Mouse (Mus musculus) adrenal gland, postnatal 14 days (tissue): ENCODE measurements around the gene Rsph6a. TPM values are rescaled to one million over a fixed set of nuclear protein-coding genes. Genes with fewer than 3 reads are reported as not detected.

Source experiments
- DNase-seq: peaks from one replicate; pipeline ENCODE4 v3.0.0; 2021; ENCODE audit warnings: mixed read lengths
- long read RNA-seq, 2 experiments: library from polyadenylated mRNA; stranded (forward); transcript quantifications; one replicate each; pipeline ENCODE4 v2.0.0; 2021
- total RNA-seq: library from RNA; stranded (reverse); gene quantifications from 2 replicates; pipeline ENCODE4 v1.2.3, GENCODE M21; 2021

The Rsph6a gene
- not detected in 2 replicates for total RNA-seq
- long read RNA-seq, experiment 1, result 0 reads
- long read RNA-seq, experiment 2, result 0 reads

- peak; percentile 65 for DNase-seq
These were observed at the start of gene Rsph6a for GRCm38 (mm10) chr7:19054047-19054776. Gene Rsph6a, plus strand, starts transcription at chr7:19054690.

GRCm38 (mm10) chr7:19005417-19006121 is 48.9 kb upstream of the Rsph6a start:
- DNase-seq, result no peak

GRCm38 (mm10) chr7:19006476-19006875 is 48.0 kb upstream of the Rsph6a start:
- DNase-seq, result peak; percentile 90

GRCm38 (mm10) chr7:19007026-19007977 is 47.2 kb upstream of the Rsph6a start:
- DNase-seq, result no peak

- DNase-seq, result peak; percentile 52
These were observed 43.9 kb upstream of the Rsph6a start for GRCm38 (mm10) chr7:19010581-19010980.

GRCm38 (mm10) chr7:19012025-19012621 is 42.4 kb upstream of the Rsph6a start:
- DNase-seq, result peak; percentile 65

- peak; percentile 47 for DNase-seq
These were observed 41.6 kb upstream of the Rsph6a start for GRCm38 (mm10) chr7:19012882-19013281.

- DNase-seq, result peak; percentile 24
These were observed 40.0 kb upstream of the Rsph6a start for GRCm38 (mm10) chr7:19014452-19014851.

- DNase-seq, result no peak
These were observed 38.4 kb upstream of the Rsph6a start for GRCm38 (mm10) chr7:19016042-19016441.

GRCm38 (mm10) chr7:19017909-19018308 is 36.6 kb upstream of the Rsph6a start:
- no peak for DNase-seq

- DNase-seq, result no peak
These were observed 33.4 kb upstream of the Rsph6a start for GRCm38 (mm10) chr7:19021048-19021447.

GRCm38 (mm10) chr7:19022189-19022958 is 32.1 kb upstream of the Rsph6a start:
- DNase-seq, result no peak

- peak; percentile 70 for DNase-seq
These were observed 31.1 kb upstream of the Rsph6a start, which contains the start of gene Foxa3 for GRCm38 (mm10) chr7:19023357-19023814. Gene Foxa3, minus strand, starts transcription at chr7:19023538.

GRCm38 (mm10) chr7:19024096-19024506 is 30.4 kb upstream of the Rsph6a start, which contains the start of gene Sympk:
Gene Sympk, plus strand, starts transcription at chr7:19024377.
- peak; percentile 97 for DNase-seq

GRCm38 (mm10) chr7:19024581-19025255 is 29.8 kb upstream of the Rsph6a start:
- DNase-seq, result peak; percentile 57

GRCm38 (mm10) chr7:19028067-19028466 is 26.4 kb upstream of the Rsph6a start:
- DNase-seq, result no peak

GRCm38 (mm10) chr7:19029084-19029653 is 25.3 kb upstream of the Rsph6a start:
- peak; percentile 68 for DNase-seq

- DNase-seq, result no peak
These were observed 22.8 kb upstream of the Rsph6a start for GRCm38 (mm10) chr7:19031641-19032040.

GRCm38 (mm10) chr7:19044616-19045015 is 9.9 kb upstream of the Rsph6a start:
- DNase-seq, result peak; percentile 51
